Mouse (Mus musculus): Measurements from ENCODE around the gene Sun1.

- TF ChIP-seq CTCF (IDR thresholded peaks at IDR 0.05) (no peak), EP300 (IDR thresholded peaks at IDR 0.05) (no peak)
Measured at GRCm38 (mm10) chr5:139297092-139297491, 96.7 kb downstream of the Sun1 start.
